ENCODE assay signal across 8 mouse cellular contexts in the genomic region with DNA sequence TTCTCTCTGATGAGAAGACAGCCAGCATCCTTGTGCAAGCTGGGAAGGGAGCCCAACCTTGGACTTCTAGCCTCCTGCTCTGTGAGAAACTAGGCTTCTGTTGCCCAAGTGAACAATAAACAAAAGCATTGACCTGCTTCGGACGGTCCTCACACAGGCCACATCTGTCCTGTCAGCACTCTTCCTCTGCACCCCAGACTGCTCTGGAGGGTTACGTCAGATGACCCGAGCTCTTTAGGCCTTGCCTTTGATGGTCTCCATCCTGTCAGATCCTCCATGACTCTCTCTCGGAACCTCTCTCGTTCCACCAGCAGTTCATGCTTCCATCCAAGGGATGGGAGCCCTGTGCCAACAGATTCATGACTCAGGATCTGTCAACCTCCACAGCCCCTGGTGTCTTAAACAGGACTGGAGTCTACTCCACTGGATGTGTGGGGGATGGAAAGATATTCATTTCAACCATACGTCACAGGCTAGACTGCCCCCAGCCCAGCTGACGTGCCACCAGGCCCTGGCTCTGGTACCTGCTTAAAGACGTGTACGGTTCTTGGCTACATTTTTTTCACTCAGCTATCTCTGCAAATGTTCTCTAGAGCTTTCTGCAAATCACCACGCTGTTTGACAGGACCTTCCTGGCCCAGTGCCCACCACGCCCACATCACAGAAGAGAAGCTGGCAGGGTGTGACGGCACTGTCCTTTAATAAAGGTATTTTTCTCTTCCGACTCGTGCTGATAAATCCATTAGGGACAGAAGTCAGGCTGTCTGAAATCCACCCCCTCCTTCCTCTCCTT. TPM values are rescaled to one million over a fixed set of nuclear protein-coding genes. Genes with fewer than 3 reads are reported as not detected.
DNase-seq lines count a peak whose midpoint lies in the region; ATAC-seq and TF ChIP-seq lines count a peak whose summit lies in the region.

No protein-coding gene starts in this region.

- no peaks in the 10 kb centered on the region for H3K9me3 ChIP-seq in lung, embryonic 14.5 days (ENCODE audit: low read depth, low read length)
- H3K9me3 ChIP-seq in heart, embryonic 16.5 days (replicated peaks; ENCODE audit: control insufficient read depth, low read length): peaks cover 7% of the 10 kb centered on the region
- no peaks in the 10 kb centered on the region for H3K9me3 ChIP-seq in lung, postnatal 0 days (ENCODE audit: low read length)
- H3K9me3 ChIP-seq in midbrain, embryonic 16.5 days (replicated peaks; ENCODE audit: control insufficient read depth, low read length, poor library complexity, severe bottlenecking): no peaks in the 10 kb centered on the region

- H3K36me3 ChIP-seq in lung, embryonic 14.5 days (ENCODE audit: insufficient read depth): 0 out of 2 replicates have a peak, but pooled peaks cover 2% of the 10 kb centered on the region
- 0 out of 2 replicates have a peak, but pooled peaks cover 8% of the 10 kb centered on the region for H3K36me3 ChIP-seq in heart, embryonic 16.5 days (ENCODE audit: control insufficient read depth, insufficient read depth)
- H3K36me3 ChIP-seq in lung, postnatal 0 days (ENCODE audit: insufficient read depth, low read length): no peaks in the 10 kb centered on the region
- peaks cover 18% of the 10 kb centered on the region for H3K36me3 ChIP-seq in midbrain, embryonic 16.5 days (ENCODE audit: control insufficient read depth, insufficient read depth, low read length)

- peak; percentile 67 for DNase-seq in lung, embryonic 14.5 days
- no peak for DNase-seq in lung, adult 2 months
- DNase-seq in cerebellum, postnatal 14 days: peak; percentile 80 to 86
- peak; percentile 73 to 89 for DNase-seq in layer of hippocampus, adult 18-20 months (ENCODE audit: low spot score in 2 of 2)
- DNase-seq in lung, postnatal 0 days (ENCODE audit: low spot score): peak; percentile 82
- no peak for DNase-seq in thymus, postnatal 25 days

- TF ChIP-seq POLR2A in lung, adult 2 months (IDR thresholded peaks at IDR 0.05; ENCODE audit: borderline replicate concordance, extremely low read depth, low read depth, low read length): no peak

- no peak for TF ChIP-seq CTCF in lung, embryonic 14.5 days (IDR thresholded peaks at IDR 0.05; ENCODE audit: low read depth)
- no peak for TF ChIP-seq CTCF in lung, adult 2 months (IDR thresholded peaks at IDR 0.05; ENCODE audit: insufficient read depth, low read length)
- TF ChIP-seq CTCF in lung, postnatal 0 days (IDR thresholded peaks at IDR 0.05): no peak

- H3K27me3 ChIP-seq in lung, embryonic 14.5 days (ENCODE audit: insufficient read depth, low read length): no peaks in the 10 kb centered on the region
- no peaks in the 10 kb centered on the region for H3K27me3 ChIP-seq in heart, embryonic 16.5 days (ENCODE audit: control insufficient read depth, insufficient read depth, low read length)
- peaks cover 21% of the 10 kb centered on the region; the same call in 1 of the 2 replicates for H3K27me3 ChIP-seq in lung, postnatal 0 days (replicated peaks; ENCODE audit: insufficient read depth, low read length)
- H3K27me3 ChIP-seq in midbrain, embryonic 16.5 days (ENCODE audit: control insufficient read depth, insufficient read depth, low read depth, low read length): no peaks in the 10 kb centered on the region

- H3K4me1 ChIP-seq in lung, embryonic 14.5 days (ENCODE audit: insufficient read depth): peaks cover 26% of the 10 kb centered on the region
- H3K4me1 ChIP-seq in lung, adult 2 months (ENCODE audit: control insufficient read depth, insufficient read depth, low read length): peaks cover 14% of the 10 kb centered on the region
- H3K4me1 ChIP-seq in heart, embryonic 16.5 days (ENCODE audit: control insufficient read depth, insufficient read depth, low read length): peaks cover 43% of the 10 kb centered on the region
- H3K4me1 ChIP-seq in lung, postnatal 0 days (ENCODE audit: insufficient read depth, low read depth, low read length): peaks cover 24% of the 10 kb centered on the region; the same call in 1 of the 2 replicates
- peaks cover 22% of the 10 kb centered on the region for H3K4me1 ChIP-seq in midbrain, embryonic 16.5 days (ENCODE audit: control insufficient read depth, insufficient read depth, low read length)

- TF ChIP-seq EP300 in lung, postnatal 0 days (IDR thresholded peaks at IDR 0.05): no peak

- no peak overlapping the region for H3K9ac ChIP-seq in lung, embryonic 14.5 days
- H3K9ac ChIP-seq in heart, embryonic 16.5 days (ENCODE audit: low read length): peak overlapping the region; percentile 30; the same call in 1 of the 2 replicates
- H3K9ac ChIP-seq in lung, postnatal 0 days (replicated peaks; ENCODE audit: low read depth): no peak overlapping the region
- no peak overlapping the region for H3K9ac ChIP-seq in midbrain, embryonic 16.5 days (ENCODE audit: low read depth, low read length)

- no peak overlapping the region; the same call in 1 of the 2 replicates for H3K27ac ChIP-seq in lung, embryonic 14.5 days (ENCODE audit: low read depth)
- H3K27ac ChIP-seq in heart, embryonic 16.5 days (ENCODE audit: low read length): peak overlapping the region; percentile 81
- no peak overlapping the region for H3K27ac ChIP-seq in lung, postnatal 0 days (ENCODE audit: low read length)
- H3K27ac ChIP-seq in midbrain, embryonic 16.5 days (ENCODE audit: low read length): no peak overlapping the region

- 0 out of 2 replicates have a peak overlapping the region, but pooled peaks have one; percentile 0 for H3K4me2 ChIP-seq in lung, embryonic 14.5 days
- H3K4me2 ChIP-seq in heart, embryonic 16.5 days (ENCODE audit: low read depth, low read length): peak overlapping the region; percentile 49
- H3K4me2 ChIP-seq in lung, postnatal 0 days (replicated peaks; ENCODE audit: low read depth, low read length): 0 out of 2 replicates have a peak overlapping the region, but pooled peaks have one; percentile 9
- H3K4me2 ChIP-seq in midbrain, embryonic 16.5 days (ENCODE audit: low read length): no peak overlapping the region

- H3K4me3 ChIP-seq in lung, embryonic 14.5 days (ENCODE audit: low read depth, low read length): no peak overlapping the region
- H3K4me3 ChIP-seq in lung, adult 2 months (replicated peaks; ENCODE audit: extremely low read depth, low read depth, low read length): no peak overlapping the region
- peak overlapping the region; percentile 8 for H3K4me3 ChIP-seq in heart, embryonic 16.5 days (ENCODE audit: low read length)
- no peak overlapping the region for H3K4me3 ChIP-seq in lung, postnatal 0 days (ENCODE audit: low read depth, low read length)
- H3K4me3 ChIP-seq in midbrain, embryonic 16.5 days (ENCODE audit: low read depth, low read length): no peak overlapping the region

- 30% methylated on average over 15 of the region's 15 CpGs for WGBS in lung, embryonic 14.5 days
- 31% methylated on average over 15 of the region's 15 CpGs for WGBS in lung, adult 2 months
- WGBS in heart, embryonic 16.5 days: 22% methylated on average over 15 of the region's 15 CpGs
- WGBS in lung, postnatal 0 days: 30% methylated on average over 15 of the region's 15 CpGs
- WGBS in midbrain, embryonic 16.5 days: 79% methylated on average over 15 of the region's 15 CpGs

- peak; percentile 28; the same call in 1 of the 2 replicates for ATAC-seq in lung, embryonic 14.5 days (ENCODE audit: insufficient read depth)
- peak; percentile 43; the same call in 1 of the 2 replicates for ATAC-seq in heart, embryonic 16.5 days (replicated peaks; ENCODE audit: extremely low read depth, insufficient read depth, low FRiP score)
- ATAC-seq in lung, postnatal 0 days: peak; percentile 87
- ATAC-seq in midbrain, embryonic 16.5 days: no peak

RNA-seq across cellular contexts. Expression of gene Sh3bp5, which starts 7.5 kb away (rescaled TPM):
- 12.8 and 14.8 TPM in 2 replicates for polyA plus RNA-seq in lung, embryonic 14.5 days (2014; fragmentation: Nextera tagmentation; extraction: Ambion mirVana)
- 40.9 and 50.1 TPM in 2 replicates for polyA plus RNA-seq in lung, adult 2 months (2012; rRNA removed)
- 25.8 and 26.4 TPM in 2 replicates for polyA plus RNA-seq in heart, embryonic 16.5 days (2015; fragmentation: Nextera tagmentation; extraction: Ambion mirVana)
- 100 to 1,000 TPM; 158 to 165 TPM for total RNA-seq in layer of hippocampus, adult 18-20 months (2021)
- polyA plus RNA-seq in lung, postnatal 0 days (2015; fragmentation: Nextera tagmentation; extraction: Ambion mirVana): 37.9 and 38.4 TPM in 2 replicates
- 156 and 158 TPM in 2 replicates for polyA plus RNA-seq in midbrain, embryonic 16.5 days (2015; fragmentation: Nextera tagmentation; extraction: Ambion mirVana)

Comparison
In these comparisons a context has a peak if more than half of its experiments do, and no peak if none do; other contexts are left out.
1. DNase-seq: peak in lung, embryonic 14.5 days (single experiment), cerebellum, postnatal 14 days (2 of 2), layer of hippocampus, adult 18-20 months (2 of 2) and lung, postnatal 0 days (single experiment); none in lung, adult 2 months (single experiment) and thymus, postnatal 25 days (single experiment).